ENCODE assay signal across 8 mouse cellular contexts in genomic region chr7:24499856-24500577, GRCm38 (mm10). TPM values are rescaled to one million over a fixed set of nuclear protein-coding genes. Genes with fewer than 3 reads are reported as not detected.
DNase-seq lines count a peak whose midpoint lies in the region; ATAC-seq lines count a peak whose summit lies in the region.

No protein-coding gene starts in this region.

- H3K36me3 ChIP-seq in heart, embryonic 14.5 days (ENCODE audit: control insufficient read depth, insufficient read depth, low read length), result no peaks in the 10 kb centered on the region
- peaks cover 38% of the 10 kb centered on the region for H3K36me3 ChIP-seq in forebrain, embryonic 15.5 days
- peaks cover 3% of the 10 kb centered on the region; the same call in 1 of the 2 replicates for H3K36me3 ChIP-seq in limb, embryonic 10.5 days

- H3K4me1 ChIP-seq in heart, embryonic 14.5 days (ENCODE audit: control insufficient read depth in 2 of 2, insufficient read depth in 2 of 2, low read length in 2 of 2), result peaks cover 9 to 19% of the 10 kb centered on the region in 2 experiments; a peak in 3 of 4 replicates
- peaks cover 17% of the 10 kb centered on the region for H3K4me1 ChIP-seq in forebrain, embryonic 15.5 days
- peaks cover 33% of the 10 kb centered on the region for H3K4me1 ChIP-seq in limb, embryonic 10.5 days

- DNase-seq in heart, postnatal 25 days (ENCODE audit: low spot score), result no peak
- peak; percentile 71 for DNase-seq in limb, embryonic 10.5 days (ENCODE audit: low spot score)
- DNase-seq in retina, embryonic 14.5 days (ENCODE audit: low spot score), result peak; percentile 42
- no peak for DNase-seq in right cerebral cortex, postnatal 10 days (ENCODE audit: low spot score in 2 of 2)
- no peak for DNase-seq in cerebellum, postnatal 4 days (ENCODE audit: low spot score in 2 of 2)

- H3K9ac ChIP-seq in heart, embryonic 14.5 days (ENCODE audit: low read length), result peak overlapping the region; percentile 27
- no peak overlapping the region for H3K9ac ChIP-seq in forebrain, embryonic 15.5 days (replicated peaks)

- H3K4me3 ChIP-seq in heart, embryonic 14.5 days (ENCODE audit: control insufficient read depth in 1 of 2, insufficient read depth in 1 of 2, low read depth in 1 of 2, low read length in 2 of 2), result peak overlapping the region; percentile 30 to 34; a peak in 3 of 4 replicates
- H3K4me3 ChIP-seq in forebrain, embryonic 15.5 days, result no peak overlapping the region
- H3K4me3 ChIP-seq in limb, embryonic 10.5 days, result peak overlapping the region; percentile 55

- no peak for ATAC-seq in heart, embryonic 14.5 days (ENCODE audit: insufficient number of reproducible peaks, insufficient read depth, low FRiP score, low read depth)
- no peak for ATAC-seq in forebrain, embryonic 15.5 days (replicated peaks)
- no peak; the same call in 1 of the 2 replicates for ATAC-seq in erythroid progenitor cell, adult 5-6 weeks (replicated peaks; ENCODE audit: low FRiP score, poor library complexity, severe bottlenecking)

- H3K4me2 ChIP-seq in heart, embryonic 14.5 days (ENCODE audit: low read length), result peak overlapping the region; percentile 66
- 0 out of 2 replicates have a peak overlapping the region, but pooled peaks have one; percentile 10 for H3K4me2 ChIP-seq in forebrain, embryonic 15.5 days (replicated peaks)

- 9% methylated on average over 43 of the region's 43 CpGs for WGBS in heart, embryonic 14.5 days
- 24% methylated on average over 43 of the region's 43 CpGs for WGBS in forebrain, embryonic 15.5 days
- WGBS in limb, embryonic 10.5 days, result 12% methylated on average over 43 of the region's 43 CpGs

- no peak overlapping the region for H3K27ac ChIP-seq in heart, embryonic 14.5 days (replicated peaks in 1 of 2; ENCODE audit: control insufficient read depth in 1 of 2, insufficient read depth in 1 of 2, low read depth in 2 of 2, low read length in 2 of 2)
- no peak overlapping the region for H3K27ac ChIP-seq in forebrain, embryonic 15.5 days (replicated peaks)
- peak overlapping the region; percentile 44; the same call in 1 of the 2 replicates for H3K27ac ChIP-seq in limb, embryonic 10.5 days

- intact Hi-C loops in heart, postnatal 25 days (cut with DNase I), result no loop called here

- peaks cover 5% of the 10 kb centered on the region for H3K9me3 ChIP-seq in heart, embryonic 14.5 days (ENCODE audit: control insufficient read depth, low read length)
- H3K9me3 ChIP-seq in forebrain, embryonic 15.5 days, result no peaks in the 10 kb centered on the region
- H3K9me3 ChIP-seq in limb, embryonic 10.5 days (replicated peaks), result no peaks in the 10 kb centered on the region

- H3K27me3 ChIP-seq in heart, embryonic 14.5 days (ENCODE audit: control insufficient read depth, insufficient read depth, low read length), result peaks cover 67% of the 10 kb centered on the region
- H3K27me3 ChIP-seq in forebrain, embryonic 15.5 days, result no peaks in the 10 kb centered on the region
- H3K27me3 ChIP-seq in limb, embryonic 10.5 days (ENCODE audit: low read depth, poor library complexity, severe bottlenecking), result peaks cover 65% of the 10 kb centered on the region

RNA-seq across cellular contexts. Expression of gene Zfp428, which starts 6.8 kb away (rescaled TPM):
- polyA plus RNA-seq in heart, embryonic 14.5 days (2014; fragmentation: Nextera tagmentation; extraction: Ambion mirVana), result 23.7 and 28.2 TPM in 2 replicates
- total RNA-seq in heart, postnatal 25 days (2021), result 10 to 100 TPM; 15.1 to 15.6 TPM
- 296 and 306 TPM in 2 replicates for polyA plus RNA-seq in forebrain, embryonic 15.5 days (2015; fragmentation: Nextera tagmentation; extraction: Ambion mirVana)
- polyA plus RNA-seq in limb, embryonic 10.5 days (2016; fragmentation: Nextera tagmentation; extraction: Ambion mirVana), result 107 and 130 TPM in 2 replicates
- 0.84 TPM in 1 of 2 replicates, not detected in the other for total RNA-seq in erythroid progenitor cell, adult 5-6 weeks (2015; ENCODE audit: low replicate concordance)
- 2.0 TPM in 1 of 2 replicates, not detected in the other for total RNA-seq in erythroid progenitor cell, adult 5-6 weeks (2017; ENCODE audit: low replicate concordance)

RNA-seq across cellular contexts. Expression of gene AC161166.1, which starts 12.2 kb away (rescaled TPM):
- 0.38 TPM in 1 of 2 replicates, not detected in the other for polyA plus RNA-seq in heart, embryonic 14.5 days (2014; fragmentation: Nextera tagmentation; extraction: Ambion mirVana)
- total RNA-seq in heart, postnatal 25 days (2021), result not detected
- 1.5 and 1.7 TPM in 2 replicates for polyA plus RNA-seq in forebrain, embryonic 15.5 days (2015; fragmentation: Nextera tagmentation; extraction: Ambion mirVana)
- polyA plus RNA-seq in limb, embryonic 10.5 days (2016; fragmentation: Nextera tagmentation; extraction: Ambion mirVana), result 1.0 and 1.4 TPM in 2 replicates
- not detected in 2 replicates for total RNA-seq in erythroid progenitor cell, adult 5-6 weeks (2015; ENCODE audit: low replicate concordance)
- total RNA-seq in erythroid progenitor cell, adult 5-6 weeks (2017; ENCODE audit: low replicate concordance), result not detected in 2 replicates

RNA-seq across cellular contexts. Expression of gene Cadm4, which starts 18.2 kb away (rescaled TPM):
- polyA plus RNA-seq in heart, embryonic 14.5 days (2014; fragmentation: Nextera tagmentation; extraction: Ambion mirVana), result 0.46 and 0.47 TPM in 2 replicates
- total RNA-seq in heart, postnatal 25 days (2021), result 10 to 100 TPM; 13.1 to 13.9 TPM
- 70.1 and 76.4 TPM in 2 replicates for polyA plus RNA-seq in forebrain, embryonic 15.5 days (2015; fragmentation: Nextera tagmentation; extraction: Ambion mirVana)
- 2.9 and 4.5 TPM in 2 replicates for polyA plus RNA-seq in limb, embryonic 10.5 days (2016; fragmentation: Nextera tagmentation; extraction: Ambion mirVana)
- not detected in 2 replicates for total RNA-seq in erythroid progenitor cell, adult 5-6 weeks (2015; ENCODE audit: low replicate concordance)
- total RNA-seq in erythroid progenitor cell, adult 5-6 weeks (2017; ENCODE audit: low replicate concordance), result not detected in 2 replicates

RNA-seq across cellular contexts. Expression of gene Irgq, which starts 30.5 kb away (rescaled TPM):
- polyA plus RNA-seq in heart, embryonic 14.5 days (2014; fragmentation: Nextera tagmentation; extraction: Ambion mirVana), result 7.4 and 8.0 TPM in 2 replicates
- 10 to 100 TPM; 15.7 to 18.2 TPM for total RNA-seq in heart, postnatal 25 days (2021)
- polyA plus RNA-seq in forebrain, embryonic 15.5 days (2015; fragmentation: Nextera tagmentation; extraction: Ambion mirVana), result 29.3 and 29.5 TPM in 2 replicates
- 6.5 and 8.4 TPM in 2 replicates for polyA plus RNA-seq in limb, embryonic 10.5 days (2016; fragmentation: Nextera tagmentation; extraction: Ambion mirVana)
- 1.1 and 1.3 TPM in 2 replicates for total RNA-seq in erythroid progenitor cell, adult 5-6 weeks (2015; ENCODE audit: low replicate concordance)
- total RNA-seq in erythroid progenitor cell, adult 5-6 weeks (2017; ENCODE audit: low replicate concordance), result 0.90 and 2.8 TPM in 2 replicates

RNA-seq across cellular contexts. Expression of gene Plaur, which starts 37.7 kb away (rescaled TPM):
- 7.9 and 8.2 TPM in 2 replicates for polyA plus RNA-seq in heart, embryonic 14.5 days (2014; fragmentation: Nextera tagmentation; extraction: Ambion mirVana)
- total RNA-seq in heart, postnatal 25 days (2021), result 1 to 10 TPM; 2.1 to 2.2 TPM
- polyA plus RNA-seq in forebrain, embryonic 15.5 days (2015; fragmentation: Nextera tagmentation; extraction: Ambion mirVana), result 1.3 and 1.6 TPM in 2 replicates
- polyA plus RNA-seq in limb, embryonic 10.5 days (2016; fragmentation: Nextera tagmentation; extraction: Ambion mirVana), result 2.2 and 2.5 TPM in 2 replicates
- 2.9 and 6.1 TPM in 2 replicates for total RNA-seq in erythroid progenitor cell, adult 5-6 weeks (2015; ENCODE audit: low replicate concordance)
- 1.1 and 7.2 TPM in 2 replicates for total RNA-seq in erythroid progenitor cell, adult 5-6 weeks (2017; ENCODE audit: low replicate concordance)

Comparison
In these comparisons a context has a peak if more than half of its experiments do, and no peak if none do; other contexts are left out.
1. DNase-seq: peak in limb, embryonic 10.5 days (single experiment) and retina, embryonic 14.5 days (single experiment); none in heart, postnatal 25 days (single experiment), right cerebral cortex, postnatal 10 days (0 of 2) and cerebellum, postnatal 4 days (0 of 2).
2. RNA of gene Cadm4, which starts 18.2 kb away (polyA plus RNA-seq): 70.1 to 76.4 TPM in forebrain, embryonic 15.5 days; 2.9 to 4.5 TPM in limb, embryonic 10.5 days and 0.46 to 0.47 TPM in heart, embryonic 14.5 days; every median in the first group is over 10 times any median in the second.